Mouse (Mus musculus) neural tube, embryonic 13.5 days (tissue): Measurements from ENCODE around the gene Znhit3. TPM values are rescaled to one million over a fixed set of nuclear protein-coding genes. Genes with fewer than 3 reads are reported as not detected.

Experiments used
- ATAC-seq: fragments of 200-750 bp; cut with Nextera tagmentation; 2 replicates; pipeline ENCODE4 v1.8.0; 2017; ENCODE audit warnings: low read depth, mild to moderate bottlenecking, moderate TSS enrichment, moderate library complexity
- H3K27ac ChIP-seq: fragments of 300-500 bp; sonication (generic); replicated peaks from 2 replicates; pipeline ENCODE4 v1.5.1; 2015; ENCODE audit warnings: moderate library complexity, mild to moderate bottlenecking, inconsistent platforms
- H3K27me3 ChIP-seq: fragments of 300-500 bp; sonication (generic); 2 replicates; pipeline ENCODE4 v1.6.1; 2015; ENCODE audit warnings: mild to moderate bottlenecking, inconsistent platforms
- H3K36me3 ChIP-seq: fragments of 300-500 bp; sonication (generic); 2 replicates; pipeline ENCODE4 v1.6.1; 2015; ENCODE audit warnings: mild to moderate bottlenecking, inconsistent platforms
- H3K4me1 ChIP-seq: fragments of 300-500 bp; sonication (generic); replicated peaks from 2 replicates; pipeline ENCODE4 v1.6.1; 2015; ENCODE audit warnings: inconsistent platforms
- H3K4me2 ChIP-seq: fragments of 300-500 bp; sonication (generic); 2 replicates; pipeline ENCODE4 v1.6.1; 2015; ENCODE audit warnings: inconsistent platforms, mild to moderate bottlenecking, moderate library complexity
- H3K4me3 ChIP-seq: fragments of 300-500 bp; sonication (generic); 2 replicates; pipeline ENCODE4 v1.5.1; 2015; ENCODE audit warnings: mild to moderate bottlenecking, inconsistent platforms
- H3K9ac ChIP-seq: fragments of 300-500 bp; sonication (generic); 2 replicates; pipeline ENCODE4 v1.6.1; 2015; ENCODE audit warnings: moderate library complexity, mild to moderate bottlenecking, inconsistent platforms
- H3K9me3 ChIP-seq: fragments of 300-500 bp; sonication (generic); 2 replicates; pipeline ENCODE4 v1.6.1; 2016; ENCODE audit warnings: inconsistent platforms
- WGBS: fragments of 180-500 bp; shearing (Covaris S2); methylation state at CpG from one replicate; pipeline ENCODE4 v1.1.7; 2015; 5-methylcytosine and 5-hydroxymethylcytosine counted together
- polyA plus RNA-seq: library from polyadenylated mRNA; unstranded; fragments of >200 nt; fragmentation: Nextera tagmentation; extraction: Ambion mirVana; gene quantifications from 2 replicates; pipeline ENCODE4 v1.2.1, GENCODE M21; 2015

Gene Znhit3
- polyA plus RNA-seq, 1 experiment from 2014 or later = 68.0 TPM

GRCm38 (mm10) chr11:84952611-84953010 is 36.4 kb upstream of the Znhit3 start:
- H3K4me1 ChIP-seq = peaks cover 6% of the 10 kb centered on the region

GRCm38 (mm10) chr11:84948526-84948925 is 32.4 kb upstream of the Znhit3 start:
- 62% methylated on average over 3 of the region's 3 CpGs for WGBS
- Histone ChIP-seq H3K4me1 (peaks cover 18% of the 10 kb centered on the region), H3K9ac (no peak overlapping the region), H3K4me3 (no peak overlapping the region), H3K9me3 (no peaks in the 10 kb centered on the region), H3K27ac (no peak overlapping the region), H3K27me3 (peaks cover 6% of the 10 kb centered on the region; the same call in 1 of the 2 replicates), H3K4me2 (no peak overlapping the region), H3K36me3 (no peaks in the 10 kb centered on the region)
- ATAC-seq = no peak

More at GRCm38 (mm10) chr11:84952611-84953010, 36.4 kb upstream of the Znhit3 start:
- Histone ChIP-seq H3K9ac (no peak overlapping the region), H3K36me3 (no peaks in the 10 kb centered on the region), H3K4me3 (no peak overlapping the region), H3K9me3 (no peaks in the 10 kb centered on the region), H3K27me3 (peaks cover 19% of the 10 kb centered on the region), H3K4me2 (no peak overlapping the region), H3K27ac (no peak overlapping the region)
- ATAC-seq = no peak
- 56% methylated on average over 2 of the region's 2 CpGs for WGBS

- peaks cover 10% of the 10 kb centered on the region for H3K27me3 ChIP-seq
- WGBS = 46% methylated on average over 3 of the region's 3 CpGs
- no peak overlapping the region for H3K9ac ChIP-seq
- ATAC-seq = no peak
- no peak overlapping the region for H3K4me3 ChIP-seq
- H3K4me1 ChIP-seq = peaks cover 21% of the 10 kb centered on the region
- no peaks in the 10 kb centered on the region for H3K36me3 ChIP-seq
- no peaks in the 10 kb centered on the region for H3K9me3 ChIP-seq
- no peak overlapping the region for H3K27ac ChIP-seq
- no peak overlapping the region for H3K4me2 ChIP-seq
Observed at GRCm38 (mm10) chr11:84948114-84948513, 31.9 kb upstream of the Znhit3 start.

DNA sequence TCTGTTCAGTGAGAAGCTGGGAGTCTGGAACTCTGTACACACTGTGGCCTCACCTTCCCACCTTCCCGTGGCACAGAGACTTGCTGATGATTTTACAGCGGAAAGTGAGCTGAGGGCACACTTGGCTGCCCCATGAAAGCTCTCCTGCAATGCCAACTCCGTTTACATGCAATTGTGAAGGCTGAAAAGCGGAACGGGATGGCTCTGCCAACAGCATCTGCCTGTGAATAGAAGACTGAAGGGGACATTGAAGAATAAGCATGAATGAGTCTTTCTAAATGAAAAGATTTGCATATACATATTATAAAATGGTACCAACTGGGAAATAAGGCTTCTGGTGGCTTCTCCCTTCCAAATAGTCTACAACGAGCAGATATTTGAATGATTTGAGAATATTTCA is 31.0 kb upstream of the Znhit3 start:
- no peak for ATAC-seq
- Histone ChIP-seq H3K36me3 (no peaks in the 10 kb centered on the region), H3K4me1 (peaks cover 21% of the 10 kb centered on the region), H3K27me3 (peaks cover 15% of the 10 kb centered on the region), H3K9ac (no peak overlapping the region), H3K4me3 (no peak overlapping the region), H3K27ac (no peak overlapping the region), H3K9me3 (no peaks in the 10 kb centered on the region), H3K4me2 (no peak overlapping the region)
- WGBS = 58% methylated on average over 6 of the region's 6 CpGs

- H3K4me2 ChIP-seq = no peak overlapping the region
- H3K4me1 ChIP-seq = peaks cover 21% of the 10 kb centered on the region
- no peak overlapping the region for H3K27ac ChIP-seq
- H3K27me3 ChIP-seq = peaks cover 15% of the 10 kb centered on the region
- no peaks in the 10 kb centered on the region for H3K36me3 ChIP-seq
- H3K9me3 ChIP-seq = no peaks in the 10 kb centered on the region
- no peak overlapping the region for H3K9ac ChIP-seq
- H3K4me3 ChIP-seq = no peak overlapping the region
- 74% methylated on average over 3 of the region's 3 CpGs for WGBS
- ATAC-seq = no peak
Observed at GRCm38 (mm10) chr11:84945841-84946240, 29.7 kb upstream of the Znhit3 start.

- no peak for ATAC-seq
- Histone ChIP-seq H3K9ac (no peak overlapping the region), H3K4me3 (no peak overlapping the region), H3K9me3 (no peaks in the 10 kb centered on the region), H3K4me2 (0 out of 2 replicates have a peak overlapping the region, but pooled peaks have one; percentile 15), H3K4me1 (peaks cover 22% of the 10 kb centered on the region), H3K36me3 (no peaks in the 10 kb centered on the region), H3K27ac (no peak overlapping the region), H3K27me3 (peaks cover 15% of the 10 kb centered on the region)
- WGBS = 6% methylated on average over 12 of the region's 12 CpGs
Observed at GRCm38 (mm10) chr11:84944639-84945435, 28.7 kb upstream of the Znhit3 start.

- Histone ChIP-seq H3K36me3 (no peaks in the 10 kb centered on the region), H3K27me3 (peaks cover 15% of the 10 kb centered on the region), H3K4me2 (peak overlapping the region; percentile 45), H3K9me3 (no peaks in the 10 kb centered on the region), H3K9ac (no peak overlapping the region), H3K4me3 (no peak overlapping the region), H3K4me1 (peaks cover 28% of the 10 kb centered on the region), H3K27ac (no peak overlapping the region)
- under 1% methylated on average over 15 of the region's 15 CpGs for WGBS
- no peak for ATAC-seq
Observed at GRCm38 (mm10) chr11:84943948-84944347, 27.8 kb upstream of the Znhit3 start.

DNA sequence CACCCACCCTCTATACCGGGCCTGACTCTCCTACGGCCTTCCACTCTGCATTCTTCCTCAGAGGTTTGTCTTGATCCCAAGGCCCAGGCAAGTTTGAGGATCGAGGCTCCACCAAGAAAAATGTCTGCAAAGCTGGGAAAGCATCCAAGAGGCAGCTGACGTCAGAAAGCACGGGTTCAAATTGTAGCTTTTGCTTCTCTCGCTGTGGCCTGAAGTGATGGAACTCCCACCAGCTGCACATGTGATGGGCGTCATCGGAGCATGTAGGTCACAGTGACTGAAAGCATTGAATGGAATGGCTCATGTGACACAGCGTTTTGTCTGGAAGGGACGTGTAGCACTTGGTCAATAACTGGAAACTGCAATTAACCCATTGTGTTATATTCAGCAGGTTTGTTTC is 24.0 kb upstream of the Znhit3 start:
- Histone ChIP-seq H3K27ac (no peak overlapping the region), H3K4me2 (no peak overlapping the region), H3K27me3 (peaks cover 15% of the 10 kb centered on the region), H3K9ac (no peak overlapping the region), H3K4me3 (no peak overlapping the region), H3K4me1 (peaks cover 26% of the 10 kb centered on the region), H3K36me3 (no peaks in the 10 kb centered on the region), H3K9me3 (no peaks in the 10 kb centered on the region)
- ATAC-seq = no peak
- WGBS = 73% methylated on average over 10 of the region's 10 CpGs

DNA sequence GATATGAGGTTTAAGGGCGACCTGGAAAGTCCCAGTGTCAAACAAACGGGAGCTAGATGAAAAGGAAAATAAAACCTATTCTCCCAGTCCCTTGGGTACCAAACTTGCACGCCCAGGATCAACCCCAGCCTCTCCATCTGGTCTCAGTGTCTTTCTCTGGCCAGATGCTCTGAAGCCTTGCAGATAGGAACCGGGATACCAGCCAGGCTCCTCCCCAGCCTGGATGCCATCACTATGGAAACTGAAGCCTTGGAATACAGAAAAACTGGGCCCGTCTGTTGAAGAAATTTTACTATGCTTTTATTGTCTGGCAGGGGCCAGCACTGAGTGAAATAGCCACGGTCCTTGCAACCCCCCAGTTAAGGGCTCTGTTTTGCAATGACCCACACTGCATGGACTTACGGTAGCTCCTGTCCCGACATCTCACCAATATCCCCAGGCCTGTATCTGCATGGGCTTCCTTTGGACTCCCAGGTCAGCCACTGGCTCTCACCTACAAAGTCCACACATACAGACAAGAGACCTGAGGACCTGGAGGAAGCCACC is 23.4 kb upstream of the Znhit3 start:
- H3K4me2 ChIP-seq = no peak overlapping the region
- H3K27ac ChIP-seq = no peak overlapping the region
- no peak for ATAC-seq
- H3K4me3 ChIP-seq = no peak overlapping the region
- no peaks in the 10 kb centered on the region for H3K36me3 ChIP-seq
- no peaks in the 10 kb centered on the region for H3K9me3 ChIP-seq
- no peak overlapping the region for H3K9ac ChIP-seq
- peaks cover 20% of the 10 kb centered on the region for H3K4me1 ChIP-seq
- H3K27me3 ChIP-seq = peaks cover 15% of the 10 kb centered on the region
- 41% methylated on average over 8 of the region's 8 CpGs for WGBS

GRCm38 (mm10) chr11:84932261-84932660 is 16.1 kb upstream of the Znhit3 start:
- H3K9me3 ChIP-seq = no peaks in the 10 kb centered on the region
- no peaks in the 10 kb centered on the region for H3K27me3 ChIP-seq
- no peak overlapping the region for H3K9ac ChIP-seq
- no peaks in the 10 kb centered on the region for H3K4me1 ChIP-seq
- 19% methylated on average over 6 of the region's 6 CpGs for WGBS
- H3K4me2 ChIP-seq = no peak overlapping the region
- H3K4me3 ChIP-seq = no peak overlapping the region
- no peak overlapping the region for H3K27ac ChIP-seq
- ATAC-seq = no peak
- H3K36me3 ChIP-seq = no peaks in the 10 kb centered on the region

DNA sequence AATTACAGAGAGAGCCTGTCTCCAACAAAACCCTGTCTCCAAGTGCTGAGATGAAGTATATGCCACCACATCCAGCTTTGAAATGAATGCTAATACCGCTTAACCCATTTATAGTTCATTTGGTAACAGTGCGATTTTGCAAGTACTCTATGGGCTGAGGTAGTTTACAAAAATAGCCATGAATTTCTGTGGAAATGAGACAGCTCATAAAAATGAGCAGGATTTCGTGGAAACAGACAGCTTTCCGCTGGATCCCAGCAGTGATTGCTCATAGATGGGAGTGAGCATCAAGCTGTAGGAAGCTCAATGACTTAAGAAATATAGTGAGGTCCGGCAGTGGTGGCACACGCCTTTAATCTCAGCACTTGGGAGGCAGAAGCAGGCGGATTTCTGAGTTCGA is 4.8 kb upstream of the Znhit3 start:
- Histone ChIP-seq H3K9me3 (no peaks in the 10 kb centered on the region), H3K27me3 (no peaks in the 10 kb centered on the region), H3K4me1 (peaks cover 6% of the 10 kb centered on the region), H3K4me2 (no peak overlapping the region), H3K9ac (no peak overlapping the region), H3K36me3 (no peaks in the 10 kb centered on the region), H3K4me3 (no peak overlapping the region), H3K27ac (no peak overlapping the region)
- 89% methylated on average over 8 of the region's 8 CpGs for WGBS
- ATAC-seq = no peak

- no peak overlapping the region for H3K27ac ChIP-seq
- whole genome bisulfite sequencing = 73% methylated on average over 7 of the region's 7 CpGs
- no peaks in the 10 kb centered on the region for H3K27me3 ChIP-seq
- H3K4me1 ChIP-seq = peaks cover 15% of the 10 kb centered on the region
- no peak for ATAC-seq
- no peaks in the 10 kb centered on the region for H3K9me3 ChIP-seq
- H3K36me3 ChIP-seq = no peaks in the 10 kb centered on the region
- H3K9ac ChIP-seq = no peak overlapping the region
- H3K4me2 ChIP-seq = no peak overlapping the region
- no peak overlapping the region for H3K4me3 ChIP-seq
Observed at GRCm38 (mm10) chr11:84919951-84920350, 3.8 kb upstream of the Znhit3 start.
